Mouse (Mus musculus): ENCODE measurements at regions not wholly inside any gene's neighbourhood (a gene's known extent, or its start where the extent isn't known, plus 50 kb on each side); places are given as distances from the start of the nearest gene placed in this dataset.
"Not testable (repeated sequence)": the region's sequence is repeated elsewhere in the genome, so short reads cannot be mapped to it uniquely, and the experiment has no call there.

DNA sequence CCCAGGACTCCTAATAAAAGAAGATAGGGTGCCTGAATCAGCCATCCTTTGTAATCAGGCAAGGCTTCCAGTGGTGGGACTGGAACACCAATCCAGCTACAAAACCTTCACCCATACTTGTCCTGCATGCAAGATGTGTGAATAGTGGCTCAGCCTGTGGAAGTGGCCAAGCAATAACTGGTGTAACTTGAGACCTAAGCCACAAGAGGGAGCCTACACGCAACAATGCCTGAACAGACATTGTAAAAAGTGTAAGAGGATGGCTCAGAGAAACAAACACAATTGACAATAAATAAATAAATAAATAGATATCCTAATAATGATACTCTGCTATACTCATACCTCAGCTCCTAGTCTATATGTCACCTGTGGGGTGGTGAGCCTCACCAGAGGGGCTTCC, 781.5 kb upstream of the Cdh20 start:
- Histone ChIP-seq H3K4me2 (ENCODE audit: low read depth, low read length, severe bottlenecking) (no peak overlapping the region), H3K9me3 (ENCODE audit: control insufficient read depth, low read length) (no peaks in the 10 kb centered on the region), H3K36me3 (ENCODE audit: control insufficient read depth, insufficient read depth, low read length) (no peaks in the 10 kb centered on the region), H3K27ac (ENCODE audit: low read depth, low read length) (no peak overlapping the region), H3K27me3 (ENCODE audit: control insufficient read depth, insufficient read depth, low read length) (no peaks in the 10 kb centered on the region), H3K4me1 (replicated peaks; ENCODE audit: control insufficient read depth, insufficient read depth, low read length) (no peaks in the 10 kb centered on the region), H3K9ac (ENCODE audit: low read length) (no peak overlapping the region), H3K4me3 (ENCODE audit: low read depth, low read length) (no peak overlapping the region)
- DNase-seq (ENCODE audit: low spot score) (peak; percentile 41), ATAC-seq (replicated peaks; ENCODE audit: low FRiP score) (peak; percentile 55; the same call in 1 of the 2 replicates)
- WGBS, result 26% methylated on average over 1 of the region's 1 CpGs

DNA sequence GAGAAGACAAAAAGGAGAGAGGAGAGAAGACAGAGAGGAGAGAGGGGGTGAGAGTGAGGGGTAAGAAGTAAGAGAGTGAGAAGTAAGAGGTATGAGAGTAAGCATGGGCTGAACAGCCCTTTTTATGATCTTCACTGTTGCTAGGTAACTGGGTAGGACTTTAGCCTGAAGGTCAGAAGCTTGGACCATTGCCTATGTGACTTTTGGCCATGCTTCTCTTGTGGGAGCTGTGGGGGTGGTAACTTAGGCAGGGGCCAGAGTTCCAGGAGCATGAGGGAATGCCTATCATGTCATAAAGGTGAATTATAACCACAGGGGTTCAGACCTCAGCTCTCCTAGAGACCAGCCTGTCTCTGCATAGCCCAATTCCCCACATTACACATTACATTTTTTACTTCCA, 765.4 kb upstream of the Cdh20 start:
- ATAC-seq (replicated peaks; ENCODE audit: low FRiP score); H3K9ac ChIP-seq (ENCODE audit: low read length); H3K4me3 ChIP-seq (ENCODE audit: low read depth, low read length): not testable (repeated sequence)

DNA sequence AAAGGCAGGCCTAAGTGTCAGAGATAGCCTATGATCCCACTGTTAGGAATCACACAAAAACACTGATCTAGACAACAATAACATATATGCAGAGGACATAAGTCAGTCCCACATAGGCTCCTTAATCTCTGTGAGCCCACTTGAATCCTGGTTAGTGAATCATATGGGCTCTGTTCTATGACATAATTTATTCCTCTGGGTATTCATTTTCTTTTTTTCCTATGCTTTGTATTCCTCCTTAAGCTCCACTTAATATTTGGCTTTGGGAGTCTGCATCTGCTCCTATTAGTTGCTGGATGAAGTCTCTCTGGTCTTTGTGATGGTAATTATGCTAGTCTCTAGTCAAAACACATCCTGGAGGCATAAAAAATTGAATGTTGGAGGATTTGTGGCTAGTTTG, 738.7 kb upstream of the Cdh20 start:
- Histone ChIP-seq H3K4me1 (replicated peaks; ENCODE audit: control insufficient read depth, insufficient read depth, low read length) (no peaks in the 10 kb centered on the region; the same call in 1 of the 2 replicates), H3K9me3 (ENCODE audit: control insufficient read depth, low read length) (no peaks in the 10 kb centered on the region), H3K4me2 (ENCODE audit: low read depth, low read length, severe bottlenecking) (no peak overlapping the region), H3K4me3 (ENCODE audit: low read depth, low read length) (no peak overlapping the region), H3K27me3 (ENCODE audit: control insufficient read depth, insufficient read depth, low read length) (no peaks in the 10 kb centered on the region), H3K36me3 (ENCODE audit: control insufficient read depth, insufficient read depth, low read length) (no peaks in the 10 kb centered on the region), H3K27ac (ENCODE audit: low read depth, low read length) (no peak overlapping the region), H3K9ac (ENCODE audit: low read length) (no peak overlapping the region)
- DNase-seq (ENCODE audit: low spot score) (no peak), ATAC-seq (replicated peaks; ENCODE audit: low FRiP score) (0 out of 2 replicates have a peak, but pooled peaks have one; percentile 18)

More for the DNA sequence above, 765.4 kb upstream of the Cdh20 start:
- not testable (repeated sequence) for DNase-seq (ENCODE audit: low spot score); H3K27ac ChIP-seq (ENCODE audit: low read depth, low read length); H3K36me3 ChIP-seq (ENCODE audit: control insufficient read depth, insufficient read depth, low read length); H3K4me1 ChIP-seq (replicated peaks; ENCODE audit: control insufficient read depth, insufficient read depth, low read length); H3K9me3 ChIP-seq (ENCODE audit: control insufficient read depth, low read length); H3K4me2 ChIP-seq (ENCODE audit: low read depth, low read length, severe bottlenecking); H3K27me3 ChIP-seq (ENCODE audit: control insufficient read depth, insufficient read depth, low read length)

DNA sequence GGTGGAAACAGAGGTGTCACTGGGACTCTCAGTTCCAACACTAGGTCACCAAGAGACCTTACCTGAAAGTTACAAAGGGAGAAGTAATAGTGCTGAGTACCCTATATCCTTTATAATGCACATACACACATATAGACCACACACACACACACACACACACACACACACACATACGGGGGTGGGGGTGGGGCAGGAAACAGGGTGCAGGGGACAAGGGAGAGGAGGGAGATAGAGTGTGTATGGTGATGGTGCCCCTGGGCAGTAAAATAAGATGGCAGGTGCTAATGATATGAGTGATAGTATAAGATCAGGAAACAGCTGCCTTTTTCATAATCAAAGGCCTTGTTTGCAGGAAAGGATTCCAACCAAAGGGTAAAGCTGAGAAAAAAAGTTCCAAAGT, 719.9 kb upstream of the Cdh20 start:
- H3K4me1 ChIP-seq (replicated peaks; ENCODE audit: control insufficient read depth, insufficient read depth, low read length), result no peaks in the 10 kb centered on the region
- H3K27ac ChIP-seq (ENCODE audit: low read depth, low read length), result no peak overlapping the region
- ATAC-seq (replicated peaks; ENCODE audit: low FRiP score), result peak; percentile 60; the same call in 1 of the 2 replicates
- no peak for DNase-seq (ENCODE audit: low spot score)
- no peak overlapping the region for H3K9ac ChIP-seq (ENCODE audit: low read length)
- no peak overlapping the region for H3K4me2 ChIP-seq (ENCODE audit: low read depth, low read length, severe bottlenecking)
- 60% methylated on average over 1 of the region's 1 CpGs for WGBS
- no peaks in the 10 kb centered on the region for H3K9me3 ChIP-seq (ENCODE audit: control insufficient read depth, low read length)
- peaks cover 7% of the 10 kb centered on the region; the same call in 1 of the 2 replicates for H3K27me3 ChIP-seq (ENCODE audit: control insufficient read depth, insufficient read depth, low read length)
- no peaks in the 10 kb centered on the region for H3K36me3 ChIP-seq (ENCODE audit: control insufficient read depth, insufficient read depth, low read length)
- H3K4me3 ChIP-seq (ENCODE audit: low read depth, low read length), result no peak overlapping the region

DNA sequence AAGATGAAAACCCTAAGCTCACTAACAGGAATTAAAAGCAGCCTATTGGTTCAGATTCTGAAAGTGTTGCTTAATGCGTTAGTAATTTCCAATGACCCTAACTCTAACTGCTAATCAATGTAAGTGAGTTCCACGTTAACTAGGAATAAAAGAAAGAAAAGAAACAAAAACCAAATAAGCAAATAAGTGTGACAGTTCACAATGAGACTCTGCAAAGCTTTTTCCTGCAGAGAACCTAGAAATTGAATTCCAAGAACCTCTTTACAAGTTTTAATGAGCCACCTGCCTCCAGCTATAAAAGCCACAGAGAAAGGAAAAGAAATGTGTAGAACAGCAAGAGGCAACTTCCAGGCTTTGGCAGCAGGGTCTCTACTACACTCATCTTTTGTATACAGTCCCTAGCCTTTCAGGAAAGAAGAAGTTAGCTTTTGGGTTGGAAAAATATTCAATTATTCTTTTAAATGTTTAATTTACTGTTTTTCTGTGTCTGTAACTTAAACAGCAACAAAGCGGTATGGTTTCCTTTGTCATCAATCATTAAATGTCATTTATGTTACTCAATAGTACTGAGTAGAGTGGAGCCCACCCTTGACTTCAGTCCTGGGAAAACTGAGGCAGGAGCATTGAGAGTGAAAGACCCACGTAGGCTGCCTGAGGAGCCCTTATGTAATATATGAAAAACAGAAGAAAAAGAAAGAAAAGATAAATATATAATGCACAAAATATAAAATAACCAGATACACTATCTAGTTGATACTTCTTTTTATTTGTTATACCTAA, 719.0 kb upstream of the Cdh20 start:
- no peaks in the 10 kb centered on the region for H3K9me3 ChIP-seq (ENCODE audit: control insufficient read depth, low read length)
- no peak overlapping the region for H3K4me3 ChIP-seq (ENCODE audit: low read depth, low read length)
- WGBS, result 23% methylated on average over 4 of the region's 4 CpGs
- H3K36me3 ChIP-seq (ENCODE audit: control insufficient read depth, insufficient read depth, low read length), result no peaks in the 10 kb centered on the region
- ATAC-seq (replicated peaks; ENCODE audit: low FRiP score) (peak; percentile 81), DNase-seq (ENCODE audit: low spot score) (no peak)
- no peak overlapping the region for H3K27ac ChIP-seq (ENCODE audit: low read depth, low read length)
- H3K9ac ChIP-seq (ENCODE audit: low read length), result no peak overlapping the region
- H3K4me1 ChIP-seq (replicated peaks; ENCODE audit: control insufficient read depth, insufficient read depth, low read length), result no peaks in the 10 kb centered on the region
- H3K27me3 ChIP-seq (ENCODE audit: control insufficient read depth, insufficient read depth, low read length), result peaks cover 7% of the 10 kb centered on the region; the same call in 1 of the 2 replicates
- H3K4me2 ChIP-seq (ENCODE audit: low read depth, low read length, severe bottlenecking), result no peak overlapping the region
